Mouse (Mus musculus): Measurements from ENCODE around the gene Lamtor4. TPM values are rescaled to one million over a fixed set of nuclear protein-coding genes. Genes with fewer than 3 reads are reported as not detected.
A peak's percentile ranks its signal among the peaks of the same experiment; 100 is the strongest.

The Lamtor4 gene
- polyA plus RNA-seq, 1 experiment from 2014 or later: 101 TPM

- 50% methylated on average over 3 of the region's 3 CpGs for WGBS
These were observed 27.3 kb upstream of the Lamtor4 start for GRCm38 (mm10) chr5:138228026-138228425.

GRCm38 (mm10) chr5:138229511-138229910, 25.8 kb upstream of the Lamtor4 start:
- WGBS: 88% methylated on average over 3 of the region's 3 CpGs
- no peaks in the 10 kb centered on the region for H3K36me3 ChIP-seq (ENCODE audit: control insufficient read depth, insufficient read depth, low read length)
- H3K27ac ChIP-seq (ENCODE audit: low read length): no peak overlapping the region
- H3K27me3 ChIP-seq (replicated peaks; ENCODE audit: control insufficient read depth, insufficient read depth, low read length): no peaks in the 10 kb centered on the region
- no peaks in the 10 kb centered on the region for H3K4me1 ChIP-seq (ENCODE audit: control insufficient read depth, insufficient read depth, low read length)
- no peak overlapping the region for H3K4me3 ChIP-seq (ENCODE audit: low read length)
- H3K4me2 ChIP-seq (ENCODE audit: low read depth, low read length): no peak overlapping the region
- H3K9me3 ChIP-seq (ENCODE audit: control insufficient read depth, low read length): no peaks in the 10 kb centered on the region
- ATAC-seq: no peak
- H3K9ac ChIP-seq (ENCODE audit: low read depth, low read length): no peak overlapping the region

More at GRCm38 (mm10) chr5:138228026-138228425, 27.3 kb upstream of the Lamtor4 start:
- Histone ChIP-seq H3K4me2 (ENCODE audit: low read depth, low read length) (no peak overlapping the region), H3K4me3 (ENCODE audit: low read length) (no peak overlapping the region), H3K4me1 (ENCODE audit: control insufficient read depth, insufficient read depth, low read length) (no peaks in the 10 kb centered on the region), H3K36me3 (ENCODE audit: control insufficient read depth, insufficient read depth, low read length) (no peaks in the 10 kb centered on the region), H3K9me3 (ENCODE audit: control insufficient read depth, low read length) (no peaks in the 10 kb centered on the region), H3K9ac (ENCODE audit: low read depth, low read length) (no peak overlapping the region), H3K27ac (ENCODE audit: low read length) (no peak overlapping the region), H3K27me3 (replicated peaks; ENCODE audit: control insufficient read depth, insufficient read depth, low read length) (no peaks in the 10 kb centered on the region)
- ATAC-seq: no peak

- Histone ChIP-seq H3K9ac (ENCODE audit: low read depth, low read length) (no peak overlapping the region), H3K4me3 (ENCODE audit: low read length) (no peak overlapping the region), H3K4me2 (ENCODE audit: low read depth, low read length) (no peak overlapping the region), H3K4me1 (ENCODE audit: control insufficient read depth, insufficient read depth, low read length) (no peaks in the 10 kb centered on the region), H3K27me3 (replicated peaks; ENCODE audit: control insufficient read depth, insufficient read depth, low read length) (no peaks in the 10 kb centered on the region), H3K27ac (ENCODE audit: low read length) (no peak overlapping the region; the same call in 1 of the 2 replicates), H3K36me3 (ENCODE audit: control insufficient read depth, insufficient read depth, low read length) (no peaks in the 10 kb centered on the region), H3K9me3 (ENCODE audit: control insufficient read depth, low read length) (no peaks in the 10 kb centered on the region)
- WGBS: 65% methylated on average over 2 of the region's 2 CpGs
- ATAC-seq: peak; percentile 55; the same call in 1 of the 2 replicates
These were observed 21.5 kb upstream of the Lamtor4 start for GRCm38 (mm10) chr5:138233778-138234177.

GRCm38 (mm10) chr5:138234224-138234623, 21.1 kb upstream of the Lamtor4 start:
- no peak overlapping the region for H3K4me3 ChIP-seq (ENCODE audit: low read length)
- H3K4me2 ChIP-seq (ENCODE audit: low read depth, low read length): no peak overlapping the region
- no peaks in the 10 kb centered on the region for H3K9me3 ChIP-seq (ENCODE audit: control insufficient read depth, low read length)
- H3K4me1 ChIP-seq (ENCODE audit: control insufficient read depth, insufficient read depth, low read length): no peaks in the 10 kb centered on the region
- peak; percentile 55; the same call in 1 of the 2 replicates for ATAC-seq
- H3K9ac ChIP-seq (ENCODE audit: low read depth, low read length): no peak overlapping the region
- H3K36me3 ChIP-seq (ENCODE audit: control insufficient read depth, insufficient read depth, low read length): no peaks in the 10 kb centered on the region
- H3K27ac ChIP-seq (ENCODE audit: low read length): no peak overlapping the region; the same call in 1 of the 2 replicates
- H3K27me3 ChIP-seq (replicated peaks; ENCODE audit: control insufficient read depth, insufficient read depth, low read length): no peaks in the 10 kb centered on the region

- no peaks in the 10 kb centered on the region for H3K9me3 ChIP-seq (ENCODE audit: control insufficient read depth, low read length)
- no peaks in the 10 kb centered on the region for H3K36me3 ChIP-seq (ENCODE audit: control insufficient read depth, insufficient read depth, low read length)
- no peaks in the 10 kb centered on the region for H3K27me3 ChIP-seq (replicated peaks; ENCODE audit: control insufficient read depth, insufficient read depth, low read length)
- ATAC-seq: no peak
- no peak overlapping the region for H3K4me2 ChIP-seq (ENCODE audit: low read depth, low read length)
- H3K4me1 ChIP-seq (ENCODE audit: control insufficient read depth, insufficient read depth, low read length): no peaks in the 10 kb centered on the region
- no peak overlapping the region for H3K4me3 ChIP-seq (ENCODE audit: low read length)
- 42% methylated on average over 2 of the region's 2 CpGs for WGBS
- no peak overlapping the region for H3K27ac ChIP-seq (ENCODE audit: low read length)
- H3K9ac ChIP-seq (ENCODE audit: low read depth, low read length): no peak overlapping the region
These were observed 13.8 kb upstream of the Lamtor4 start for GRCm38 (mm10) chr5:138241511-138241910.

- Histone ChIP-seq H3K9ac (ENCODE audit: low read depth, low read length) (no peak overlapping the region), H3K4me1 (ENCODE audit: control insufficient read depth, insufficient read depth, low read length) (peaks cover 8% of the 10 kb centered on the region), H3K36me3 (ENCODE audit: control insufficient read depth, insufficient read depth, low read length) (no peaks in the 10 kb centered on the region), H3K27ac (ENCODE audit: low read length) (no peak overlapping the region), H3K9me3 (ENCODE audit: control insufficient read depth, low read length) (no peaks in the 10 kb centered on the region), H3K4me2 (ENCODE audit: low read depth, low read length) (no peak overlapping the region), H3K27me3 (replicated peaks; ENCODE audit: control insufficient read depth, insufficient read depth, low read length) (no peaks in the 10 kb centered on the region), H3K4me3 (ENCODE audit: low read length) (no peak overlapping the region)
- WGBS: 84% methylated on average over 12 of the region's 12 CpGs
- ATAC-seq: no peak
These were observed 4.1 kb upstream of the Lamtor4 start for GRCm38 (mm10) chr5:138251144-138251543.

GRCm38 (mm10) chr5:138253061-138253460, 2.2 kb upstream of the Lamtor4 start:
- Histone ChIP-seq H3K4me1 (ENCODE audit: control insufficient read depth, insufficient read depth, low read length) (peaks cover 11% of the 10 kb centered on the region), H3K27me3 (replicated peaks; ENCODE audit: control insufficient read depth, insufficient read depth, low read length) (no peaks in the 10 kb centered on the region), H3K9ac (ENCODE audit: low read depth, low read length) (no peak overlapping the region), H3K36me3 (ENCODE audit: control insufficient read depth, insufficient read depth, low read length) (no peaks in the 10 kb centered on the region), H3K27ac (ENCODE audit: low read length) (no peak overlapping the region), H3K4me3 (ENCODE audit: low read length) (no peak overlapping the region), H3K9me3 (ENCODE audit: control insufficient read depth, low read length) (no peaks in the 10 kb centered on the region), H3K4me2 (ENCODE audit: low read depth, low read length) (no peak overlapping the region)
- no peak for ATAC-seq
- 95% methylated on average over 3 of the region's 3 CpGs for WGBS

GRCm38 (mm10) chr5:138256094-138256467, 799 bp downstream of the Lamtor4 start:
- H3K4me2 ChIP-seq (ENCODE audit: low read depth, low read length): peak overlapping the region; percentile 81
- 10% methylated on average over 7 of the region's 7 CpGs for WGBS
- H3K27ac ChIP-seq (ENCODE audit: low read length): peak overlapping the region; percentile 83
- ATAC-seq: peak; percentile 50
- peaks cover 18% of the 10 kb centered on the region for H3K4me1 ChIP-seq (ENCODE audit: control insufficient read depth, insufficient read depth, low read length)
- H3K27me3 ChIP-seq (replicated peaks; ENCODE audit: control insufficient read depth, insufficient read depth, low read length): no peaks in the 10 kb centered on the region
- peak overlapping the region; percentile 74 for H3K9ac ChIP-seq (ENCODE audit: low read depth, low read length)
- no peaks in the 10 kb centered on the region for H3K9me3 ChIP-seq (ENCODE audit: control insufficient read depth, low read length)
- peaks cover 18% of the 10 kb centered on the region for H3K36me3 ChIP-seq (ENCODE audit: control insufficient read depth, insufficient read depth, low read length)
- H3K4me3 ChIP-seq (ENCODE audit: low read length): peak overlapping the region; percentile 69

GRCm38 (mm10) chr5:138256966-138257584, 1.8 kb downstream of the Lamtor4 start:
- peaks cover 20% of the 10 kb centered on the region for H3K4me1 ChIP-seq (ENCODE audit: control insufficient read depth, insufficient read depth, low read length)
- ATAC-seq: no peak
- no peaks in the 10 kb centered on the region for H3K27me3 ChIP-seq (replicated peaks; ENCODE audit: control insufficient read depth, insufficient read depth, low read length)
- 89% methylated on average over 10 of the region's 10 CpGs for WGBS
- peak overlapping the region; percentile 81; the same call in 1 of the 2 replicates for H3K4me2 ChIP-seq (ENCODE audit: low read depth, low read length)
- peak overlapping the region; percentile 74; the same call in 1 of the 2 replicates for H3K9ac ChIP-seq (ENCODE audit: low read depth, low read length)
- H3K9me3 ChIP-seq (ENCODE audit: control insufficient read depth, low read length): no peaks in the 10 kb centered on the region
- H3K4me3 ChIP-seq (ENCODE audit: low read length): no peak overlapping the region
- H3K27ac ChIP-seq (ENCODE audit: low read length): no peak overlapping the region
- H3K36me3 ChIP-seq (ENCODE audit: control insufficient read depth, insufficient read depth, low read length): peaks cover 23% of the 10 kb centered on the region

- Histone ChIP-seq H3K4me2 (ENCODE audit: low read depth, low read length) (no peak overlapping the region), H3K4me1 (ENCODE audit: control insufficient read depth, insufficient read depth, low read length) (peaks cover 25% of the 10 kb centered on the region), H3K36me3 (ENCODE audit: control insufficient read depth, insufficient read depth, low read length) (peaks cover 23% of the 10 kb centered on the region), H3K27me3 (replicated peaks; ENCODE audit: control insufficient read depth, insufficient read depth, low read length) (no peaks in the 10 kb centered on the region), H3K9me3 (ENCODE audit: control insufficient read depth, low read length) (no peaks in the 10 kb centered on the region), H3K27ac (ENCODE audit: low read length) (no peak overlapping the region), H3K4me3 (ENCODE audit: low read length) (no peak overlapping the region), H3K9ac (ENCODE audit: low read depth, low read length) (no peak overlapping the region)
- WGBS: 92% methylated on average over 4 of the region's 4 CpGs
- no peak for ATAC-seq
These were observed 2.3 kb downstream of the Lamtor4 start for GRCm38 (mm10) chr5:138257585-138257978.

Measured in intestine, embryonic 16.5 days (tissue).